Mouse (Mus musculus) retina, postnatal 7 days (tissue): ENCODE measurements around the gene Sox5.

Source experiments
- DNase-seq: peaks from one replicate; pipeline ENCODE4 v3.0.0-alpha.2; 2012; ENCODE audit warnings: low read depth, low spot score

The Sox5 gene

GRCm38 (mm10) chr6:144781431-144782030, at the start of gene Sox5:
Gene Sox5 (minus strand): TSS chr6:144781977.
- peak; percentile 17 for DNase-seq

GRCm38 (mm10) chr6:144825018-144825602, 43.3 kb upstream of the Sox5 start:
- DNase-seq: no peak

GRCm38 (mm10) chr6:144824153-144824552, 42.4 kb upstream of the Sox5 start:
- DNase-seq: no peak

DNA sequence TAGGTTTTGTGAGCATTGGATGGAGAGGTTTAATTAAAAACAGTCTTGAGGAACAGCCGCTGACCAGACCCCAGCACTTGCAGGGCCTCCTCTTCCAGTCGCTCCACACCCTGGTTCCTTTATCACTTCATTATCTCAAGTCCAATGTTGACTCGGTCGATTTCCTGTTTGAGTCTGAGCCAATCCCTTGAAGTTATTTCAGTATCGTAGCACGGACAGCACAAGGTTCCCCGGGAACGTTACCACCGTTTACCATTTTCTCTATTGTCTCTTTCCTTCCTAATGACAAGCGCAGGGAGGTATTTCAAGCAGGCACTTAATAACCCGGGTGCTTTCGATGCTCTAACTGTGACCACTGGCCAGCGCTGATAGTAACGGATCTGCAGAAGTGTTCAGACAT, 40.8 kb upstream of the Sox5 start:
- DNase-seq: no peak

- no peak for DNase-seq
These were observed 39.2 kb upstream of the Sox5 start for GRCm38 (mm10) chr6:144821019-144821418.

GRCm38 (mm10) chr6:144818016-144818415, 36.2 kb upstream of the Sox5 start:
- no peak for DNase-seq

DNA sequence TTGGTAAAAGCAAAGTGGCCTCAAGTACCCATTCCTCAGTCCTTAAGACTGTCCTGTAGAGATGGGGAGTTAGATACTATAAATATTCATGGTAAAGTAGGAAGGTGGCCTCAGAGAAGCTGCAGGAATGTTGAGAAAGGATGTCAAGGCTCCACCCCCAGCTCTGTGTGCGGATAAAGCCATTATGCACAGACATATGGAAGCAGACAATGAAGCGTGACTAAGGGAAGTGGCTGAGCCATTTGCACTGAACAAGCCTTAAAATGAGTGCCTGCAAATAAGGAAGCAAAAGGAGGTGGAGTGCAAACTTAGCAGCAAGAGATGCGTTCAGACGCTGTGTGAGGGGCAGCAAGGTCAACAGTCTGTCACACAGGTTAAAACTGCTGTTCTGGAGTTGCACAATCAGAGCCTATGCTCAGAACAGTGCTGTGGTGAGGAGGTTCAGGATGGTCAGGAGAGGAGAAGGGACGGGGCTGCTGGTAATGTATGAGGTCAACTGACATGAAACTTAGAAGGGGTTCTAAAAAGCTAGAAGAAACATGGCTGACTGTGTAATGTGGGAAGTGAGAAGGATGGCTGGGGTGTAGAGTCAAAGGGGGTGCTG, 35.7 kb upstream of the Sox5 start:
- DNase-seq: no peak

DNA sequence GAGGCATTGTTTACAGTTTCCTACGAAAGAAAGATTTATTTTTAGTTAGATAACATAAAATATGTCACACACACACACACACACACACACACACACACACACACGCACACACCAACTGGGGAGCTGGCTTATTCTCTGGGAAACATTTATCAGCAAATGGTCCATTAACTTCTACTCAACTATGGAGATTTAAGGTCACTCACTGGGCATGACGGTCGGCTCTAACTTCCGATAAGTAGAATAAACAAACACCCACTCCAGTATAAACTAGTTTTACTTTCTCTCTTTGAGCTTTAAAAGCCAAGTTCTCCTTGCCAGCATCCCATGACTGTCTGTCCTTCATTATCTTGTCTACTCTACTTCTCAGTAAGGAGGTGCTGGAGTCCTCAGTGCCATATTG, 33.8 kb upstream of the Sox5 start:
- DNase-seq: no peak

GRCm38 (mm10) chr6:144814931-144815364, 33.2 kb upstream of the Sox5 start:
- peak; percentile 45 for DNase-seq

DNA sequence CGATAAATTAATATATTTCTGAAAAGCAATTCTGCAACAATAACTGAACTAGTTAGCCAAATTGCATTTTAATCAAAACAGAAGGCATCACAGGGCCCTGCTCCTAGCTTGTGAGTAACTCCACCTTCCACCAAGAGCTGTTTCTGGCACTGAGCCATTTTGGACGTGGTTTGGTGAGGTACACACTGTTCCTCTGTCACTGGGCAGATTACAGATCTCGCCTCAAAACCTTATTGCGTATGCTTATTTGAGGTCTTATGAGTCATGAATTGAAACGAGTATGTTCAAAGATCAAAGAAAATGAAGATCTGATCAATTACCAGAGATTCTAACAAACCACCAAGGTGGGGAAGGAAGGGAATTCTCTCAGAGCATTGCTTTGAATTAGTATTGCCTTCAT, 22.5 kb upstream of the Sox5 start:
- no peak for DNase-seq

DNA sequence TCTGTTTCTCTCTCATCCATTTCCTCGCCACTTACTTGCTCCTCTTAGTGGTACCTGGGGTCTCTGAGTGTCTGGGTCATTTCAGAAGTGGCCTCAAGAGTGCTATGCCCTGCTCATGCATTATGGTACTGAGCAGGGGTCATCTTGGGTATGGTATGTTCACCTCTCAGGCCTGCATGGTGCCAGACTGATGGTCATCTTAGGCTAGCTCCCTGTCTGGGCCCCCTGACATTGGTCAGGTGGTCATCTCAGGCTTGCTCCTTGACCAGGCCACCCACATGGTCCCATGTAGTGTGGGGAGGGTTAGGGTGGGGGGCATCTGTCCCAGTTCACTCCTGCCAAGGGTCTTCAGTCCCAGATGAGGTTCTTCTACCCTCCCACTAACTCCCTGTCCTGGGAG, 21.3 kb upstream of the Sox5 start:
- DNase-seq: no peak

DNA sequence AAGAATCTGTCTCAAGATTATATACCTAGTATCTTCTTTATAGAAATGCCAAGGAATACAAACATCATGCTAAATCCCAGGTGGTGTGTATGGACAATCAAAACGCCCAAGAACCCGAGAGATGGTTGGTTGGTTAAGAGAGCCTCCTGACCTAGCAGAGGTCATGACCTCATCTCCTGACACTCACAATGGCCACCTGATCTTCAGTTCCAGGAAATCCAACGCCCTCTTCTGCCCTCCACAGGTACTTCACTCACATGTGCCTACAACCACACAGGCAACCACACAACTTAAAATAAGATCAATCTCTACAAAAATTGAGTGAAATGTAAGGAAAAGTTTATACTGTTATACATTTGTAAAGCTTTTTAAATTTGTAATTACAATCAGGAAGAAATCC, 12.6 kb upstream of the Sox5 start:
- DNase-seq: no peak

GRCm38 (mm10) chr6:144792871-144793270, 11.1 kb upstream of the Sox5 start:
- DNase-seq: no peak

DNA sequence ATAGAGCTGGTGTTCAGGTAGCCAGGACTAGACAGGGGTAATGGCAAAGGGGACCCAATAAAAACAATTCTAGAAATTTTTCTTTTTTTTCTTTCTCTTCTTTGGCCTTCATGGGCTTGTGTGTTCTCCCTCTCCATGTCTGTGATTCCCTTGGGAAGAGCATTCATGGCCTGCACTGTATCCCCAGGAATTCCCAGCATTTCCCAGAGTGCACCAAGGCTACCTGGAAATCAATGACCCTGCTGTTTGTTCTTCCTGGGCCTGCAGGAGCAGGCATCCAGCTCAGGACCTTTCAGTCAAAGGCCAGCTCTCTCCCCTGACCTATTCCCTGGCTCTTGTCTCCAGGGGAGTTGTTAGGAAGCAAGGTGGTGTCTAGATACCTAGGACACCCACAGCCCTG, 1.5 kb upstream of the Sox5 start:
- no peak for DNase-seq

- DNase-seq: no peak
These were observed 1.1 kb upstream of the Sox5 start for GRCm38 (mm10) chr6:144782866-144783265.

DNA sequence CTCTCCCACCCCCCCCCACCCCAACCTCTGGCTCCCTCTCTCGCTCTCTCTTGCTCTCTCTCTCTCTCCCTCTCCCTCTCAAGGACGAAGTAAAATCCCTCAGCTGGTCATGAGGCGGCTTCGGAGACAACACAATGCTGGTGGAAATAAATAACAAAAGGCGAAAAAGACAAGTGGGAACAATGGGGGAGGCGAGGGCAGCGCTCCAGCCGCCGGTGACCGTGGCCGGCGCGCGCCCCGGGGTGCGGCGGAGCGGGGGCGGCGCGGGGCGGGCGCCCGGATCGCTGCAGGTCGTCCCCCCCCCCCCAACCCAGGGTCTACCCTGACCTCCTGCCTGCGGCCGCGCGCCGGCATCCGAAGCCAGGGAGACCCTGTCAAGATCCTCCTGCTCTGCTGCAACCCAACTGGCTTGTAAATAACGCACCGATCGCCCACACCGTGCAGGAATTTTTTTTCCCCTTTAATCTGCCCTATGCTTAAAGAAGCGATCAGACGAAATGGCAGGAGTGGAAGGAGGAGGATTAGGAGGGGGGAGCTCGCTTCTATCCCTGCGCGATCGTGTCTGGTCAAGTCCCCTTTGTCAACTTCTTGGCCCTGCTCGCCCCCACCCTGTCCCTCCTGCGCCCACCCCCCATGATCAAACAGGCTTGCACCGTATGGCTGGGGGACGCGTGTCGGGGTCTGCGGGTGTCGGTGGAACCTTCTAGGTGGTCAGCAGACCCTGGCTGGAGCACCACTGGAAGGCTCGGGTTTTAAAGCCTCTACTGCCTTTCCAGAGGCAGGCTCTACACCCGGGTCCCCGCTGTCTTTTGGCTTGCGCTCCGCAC, 467 bp upstream of the Sox5 start:
- DNase-seq: peak; percentile 24

GRCm38 (mm10) chr6:144780608-144781285, 1.0 kb downstream of the Sox5 start:
- no peak for DNase-seq

DNA sequence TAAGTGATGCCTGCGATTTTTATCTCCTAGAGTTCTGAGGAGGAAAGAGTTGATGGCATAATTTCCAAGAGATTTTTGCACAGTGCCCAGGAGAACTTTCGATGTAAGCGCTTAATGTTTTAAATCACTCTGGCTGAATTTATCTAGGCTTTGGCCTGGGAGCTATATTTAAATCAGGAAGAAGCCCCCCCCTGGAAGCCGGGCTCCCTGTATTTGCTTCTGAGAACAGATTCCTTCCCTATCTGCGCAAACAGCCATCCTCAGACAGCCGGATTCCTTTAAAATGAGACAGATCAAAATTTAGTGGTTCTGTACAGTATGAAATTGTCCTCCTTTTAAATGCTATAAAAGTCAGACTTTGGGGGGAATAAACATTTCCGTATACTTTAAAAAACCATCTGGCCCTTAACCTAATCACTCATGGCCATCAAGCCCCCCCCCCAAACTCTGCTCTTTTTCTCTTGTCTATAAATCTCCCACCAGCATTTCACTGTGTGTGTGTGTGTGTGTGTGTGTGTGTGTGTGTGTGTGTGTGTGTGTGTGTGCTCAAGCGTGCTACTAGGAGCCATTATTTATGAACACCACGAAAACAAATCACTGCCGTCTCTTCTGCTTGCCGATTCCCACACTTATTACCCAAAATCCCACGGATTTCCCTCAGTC, 1.7 kb downstream of the Sox5 start:
- no peak for DNase-seq

- DNase-seq: no peak
These were observed 4.3 kb downstream of the Sox5 start for GRCm38 (mm10) chr6:144777356-144778035.

GRCm38 (mm10) chr6:144773736-144774135, 8.0 kb downstream of the Sox5 start:
- no peak for DNase-seq

- DNase-seq: no peak
These were observed 8.8 kb downstream of the Sox5 start for GRCm38 (mm10) chr6:144772985-144773384.
